Mouse (Mus musculus) embryonic facial prominence, embryonic 11.5 days (tissue): ENCODE results near the gene Slc25a12. TPM values are rescaled to one million over a fixed set of nuclear protein-coding genes. Genes with fewer than 3 reads are reported as not detected.

ENCODE experiments used
- ATAC-seq: fragments of 200-750 bp; cut with Nextera tagmentation; replicated peaks from 2 replicates; pipeline ENCODE4 v1.8.0; 2017; ENCODE audit warnings: low read depth; ENCODE audit not compliant: insufficient number of reproducible peaks, low FRiP score, low TSS enrichment
- DNase-seq: peaks from one replicate; pipeline ENCODE4 v3.0.0-alpha.2; 2015; ENCODE audit warnings: low spot score
- H3K27ac ChIP-seq: fragments of 300-500 bp; sonication (generic); replicated peaks from 2 replicates; pipeline ENCODE4 v1.5.1; 2014; ENCODE audit warnings: mild to moderate bottlenecking, low read depth, low read length, control low read depth
- H3K27me3 ChIP-seq: fragments of 300-500 bp; sonication (generic); 2 replicates; pipeline ENCODE4 v1.6.1; 2014; ENCODE audit warnings: mild to moderate bottlenecking, low read length, moderate library complexity, mixed read lengths; ENCODE audit not compliant: control insufficient read depth, insufficient read depth
- H3K36me3 ChIP-seq: fragments of 300-500 bp; sonication (generic); replicated peaks from 2 replicates; pipeline ENCODE4 v1.6.1; 2014; ENCODE audit warnings: low read depth, mild to moderate bottlenecking, low read length, moderate library complexity, mixed read lengths; ENCODE audit not compliant: control insufficient read depth, insufficient read depth
- H3K4me1 ChIP-seq: fragments of 300-500 bp; sonication (generic); 2 replicates; pipeline ENCODE4 v1.6.1; 2014; ENCODE audit warnings: low read length, mixed read lengths; ENCODE audit not compliant: control insufficient read depth, insufficient read depth
- H3K4me2 ChIP-seq: fragments of 300-500 bp; sonication (generic); 2 replicates; pipeline ENCODE4 v1.6.1; 2014; ENCODE audit warnings: low read depth, mild to moderate bottlenecking, control low read depth, low read length, moderate library complexity
- H3K4me3 ChIP-seq: fragments of 300-500 bp; sonication (generic); 2 replicates; pipeline ENCODE4 v1.5.1; 2014; ENCODE audit warnings: low read depth, low read length, control low read depth
- H3K9ac ChIP-seq: fragments of 300-500 bp; sonication (generic); replicated peaks from 2 replicates; pipeline ENCODE4 v1.6.1; 2014; ENCODE audit warnings: mild to moderate bottlenecking, control low read depth, low read length
- H3K9me3 ChIP-seq: fragments of 300-500 bp; sonication (generic); replicated peaks from 2 replicates; pipeline ENCODE4 v1.6.1; 2016; ENCODE audit warnings: mild to moderate bottlenecking, low read length, inconsistent platforms, mixed read lengths; ENCODE audit not compliant: control insufficient read depth
- WGBS: fragments of 180-500 bp; shearing (Covaris S2); extraction: QIAGEN DNeasy Blood & Tissue Kit; methylation state at CpG from one replicate; pipeline ENCODE4 v1.1.7; 2014; 5-methylcytosine and 5-hydroxymethylcytosine counted together
- polyA plus RNA-seq: library from polyadenylated mRNA; unstranded; fragments of >200 nt; fragmentation: Nextera tagmentation; extraction: Ambion mirVana; gene quantifications from 2 replicates; pipeline ENCODE4 v1.2.1, GENCODE M21; 2014

The Slc25a12 gene
- polyA plus RNA-seq, 1 experiment from 2014 or later: 43.9 TPM

GRCm38 (mm10) chr2:71347732-71348490 lies 19.6 kb downstream of the Slc25a12 start:
- no peak for ATAC-seq
- Histone ChIP-seq H3K27me3 (no peaks in the 10 kb centered on the region), H3K9me3 (no peaks in the 10 kb centered on the region), H3K27ac (no peak overlapping the region), H3K9ac (no peak overlapping the region), H3K4me3 (no peak overlapping the region), H3K4me1 (no peaks in the 10 kb centered on the region), H3K36me3 (no peaks in the 10 kb centered on the region), H3K4me2 (no peak overlapping the region)
- DNase-seq: no peak
- WGBS: 93% methylated on average over 20 of the region's 20 CpGs

- Histone ChIP-seq H3K27ac (no peak overlapping the region), H3K4me1 (no peaks in the 10 kb centered on the region), H3K9me3 (no peaks in the 10 kb centered on the region), H3K27me3 (no peaks in the 10 kb centered on the region), H3K4me2 (no peak overlapping the region), H3K36me3 (no peaks in the 10 kb centered on the region), H3K9ac (no peak overlapping the region), H3K4me3 (no peak overlapping the region)
- DNase-seq: no peak
- ATAC-seq: no peak
- WGBS: 76% methylated on average over 10 of the region's 10 CpGs
Measured at GRCm38 (mm10) chr2:71347160-71347559, 20.4 kb downstream of the Slc25a12 start.

DNA sequence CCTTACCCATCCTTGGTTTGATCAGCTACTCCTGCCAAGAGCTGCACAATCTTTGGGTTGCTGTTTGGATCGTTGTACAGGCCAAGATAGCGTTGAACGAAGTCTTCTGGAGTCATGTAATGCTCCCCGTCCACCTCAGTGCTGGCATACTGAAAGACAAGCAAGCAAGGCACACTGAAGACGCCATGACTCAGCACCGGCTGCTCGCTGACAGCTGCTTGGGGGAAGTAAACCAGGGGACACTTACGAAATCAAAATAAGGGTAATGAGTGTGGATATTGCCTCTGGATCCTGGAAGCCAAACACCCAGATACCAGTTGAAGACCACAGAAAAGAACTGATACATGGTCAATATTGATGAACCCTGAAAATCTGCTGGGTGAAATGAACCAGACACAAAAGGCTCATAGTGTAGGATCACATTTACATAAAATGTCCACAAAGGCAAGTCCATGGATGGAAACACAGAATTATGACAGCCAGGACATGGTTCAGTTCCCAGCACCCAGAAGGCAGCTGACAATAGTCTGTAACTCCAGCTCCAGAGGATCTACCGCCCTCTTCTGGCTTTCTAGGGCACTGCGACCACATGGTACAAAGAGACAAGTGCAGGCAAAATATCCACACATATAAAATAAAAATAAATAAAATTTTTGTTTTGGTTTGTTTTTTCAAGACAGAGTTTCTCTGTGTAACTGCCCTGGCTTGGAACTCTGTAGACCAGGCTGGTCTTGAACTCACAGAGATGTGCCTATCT lies 23.5 kb downstream of the Slc25a12 start:
- H3K27ac ChIP-seq: no peak overlapping the region
- H3K4me2 ChIP-seq: no peak overlapping the region
- WGBS: 93% methylated on average over 10 of the region's 10 CpGs
- DNase-seq (no peak), ATAC-seq (no peak)
- no peaks in the 10 kb centered on the region for H3K27me3 ChIP-seq
- no peak overlapping the region for H3K4me3 ChIP-seq
- no peaks in the 10 kb centered on the region for H3K36me3 ChIP-seq
- no peaks in the 10 kb centered on the region for H3K4me1 ChIP-seq
- no peak overlapping the region for H3K9ac ChIP-seq
- no peaks in the 10 kb centered on the region for H3K9me3 ChIP-seq

- 88% methylated on average over 5 of the region's 5 CpGs for WGBS
- ATAC-seq (no peak), DNase-seq (no peak)
- Histone ChIP-seq H3K9me3 (no peaks in the 10 kb centered on the region), H3K27me3 (no peaks in the 10 kb centered on the region), H3K36me3 (no peaks in the 10 kb centered on the region), H3K4me1 (no peaks in the 10 kb centered on the region), H3K27ac (no peak overlapping the region), H3K4me3 (no peak overlapping the region), H3K4me2 (no peak overlapping the region), H3K9ac (no peak overlapping the region)
Measured at GRCm38 (mm10) chr2:71340126-71340525, 27.4 kb downstream of the Slc25a12 start.

DNA sequence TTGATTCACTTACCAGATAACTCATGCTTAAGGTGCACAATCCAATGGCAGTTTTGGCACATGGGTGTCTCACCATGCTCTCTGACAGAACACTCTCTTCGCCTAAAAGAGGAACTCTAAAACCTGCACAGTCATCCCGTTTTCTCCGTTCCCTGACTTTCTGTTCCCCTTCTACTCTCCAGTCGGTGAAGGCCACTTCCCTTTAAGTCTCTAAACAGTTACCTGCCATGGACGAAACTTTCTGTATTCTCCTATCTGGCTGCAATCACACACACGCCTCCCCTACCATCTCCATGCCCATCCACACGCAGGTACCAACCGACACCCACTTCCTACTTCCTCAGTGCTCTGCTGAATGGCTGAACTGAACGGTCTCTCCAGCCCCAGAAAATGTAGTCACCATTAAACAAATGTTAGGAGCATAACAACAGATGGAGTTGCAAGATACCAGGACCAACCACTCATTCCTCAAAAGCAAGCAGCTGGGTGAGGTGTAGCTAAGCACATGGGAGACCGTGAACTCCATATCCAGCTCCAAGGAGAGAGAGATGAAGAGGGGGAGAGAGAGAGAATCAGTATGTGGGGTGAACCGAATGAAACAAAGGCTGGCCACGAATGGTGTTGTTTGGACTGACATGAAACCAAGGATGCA lies 29.3 kb downstream of the Slc25a12 start:
- H3K36me3 ChIP-seq: no peaks in the 10 kb centered on the region
- DNase-seq: no peak
- H3K9me3 ChIP-seq: no peaks in the 10 kb centered on the region
- H3K27me3 ChIP-seq: no peaks in the 10 kb centered on the region
- no peak overlapping the region for H3K9ac ChIP-seq
- WGBS: 87% methylated on average over 12 of the region's 12 CpGs
- H3K4me2 ChIP-seq: no peak overlapping the region
- ATAC-seq: no peak
- H3K4me3 ChIP-seq: no peak overlapping the region
- H3K27ac ChIP-seq: no peak overlapping the region
- H3K4me1 ChIP-seq: no peaks in the 10 kb centered on the region

DNA sequence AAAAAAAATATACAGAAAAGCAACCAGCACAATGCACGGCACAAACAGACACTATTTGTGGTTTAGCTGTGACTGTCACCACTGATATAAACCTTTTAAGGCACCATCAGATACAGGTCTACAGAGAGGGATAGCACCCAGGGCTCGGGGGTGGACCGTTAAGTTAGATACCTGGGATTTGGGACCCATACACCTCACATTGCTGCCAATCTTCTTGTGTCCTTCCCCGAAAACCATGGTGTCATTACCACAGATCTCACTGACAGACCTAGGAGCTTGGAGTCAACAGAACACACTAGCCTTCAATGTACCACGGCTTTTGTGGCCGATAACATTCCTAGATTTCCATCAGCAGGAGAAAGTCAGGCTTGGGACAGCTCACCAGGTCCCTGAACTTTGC lies 30.9 kb downstream of the Slc25a12 start:
- Histone ChIP-seq H3K9ac (no peak overlapping the region), H3K4me3 (no peak overlapping the region)

DNA sequence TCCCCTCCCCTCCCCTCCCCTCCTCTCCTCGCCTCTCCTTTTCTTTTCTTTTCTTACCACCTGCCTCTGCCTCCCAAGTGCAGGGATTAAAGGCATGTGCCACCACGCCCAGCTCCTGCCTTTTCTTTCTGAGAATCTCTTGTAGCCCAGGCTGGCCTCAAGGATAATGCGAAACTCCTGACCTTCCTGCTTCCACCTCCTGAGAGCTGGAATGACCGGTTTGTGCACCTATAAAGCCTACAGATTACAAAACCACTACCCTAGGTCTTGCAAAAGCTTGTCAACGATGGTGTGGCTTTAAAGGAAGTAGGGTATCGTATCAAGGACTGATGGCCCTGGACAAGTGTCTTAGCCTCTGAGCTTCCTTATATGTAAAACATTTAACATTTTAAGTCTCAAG lies 31.3 kb downstream of the Slc25a12 start:
- ATAC-seq: no peak
- no peak overlapping the region for H3K9ac ChIP-seq
- H3K27me3 ChIP-seq: no peaks in the 10 kb centered on the region
- H3K4me2 ChIP-seq: no peak overlapping the region
- H3K4me1 ChIP-seq: no peaks in the 10 kb centered on the region
- H3K9me3 ChIP-seq: no peaks in the 10 kb centered on the region
- H3K27ac ChIP-seq: no peak overlapping the region
- no peaks in the 10 kb centered on the region for H3K36me3 ChIP-seq
- DNase-seq: no peak
- H3K4me3 ChIP-seq: no peak overlapping the region
- 76% methylated on average over 5 of the region's 6 CpGs for WGBS

More for the DNA sequence above, 30.9 kb downstream of the Slc25a12 start:
- H3K27me3 ChIP-seq: no peaks in the 10 kb centered on the region
- H3K27ac ChIP-seq: no peak overlapping the region
- H3K4me1 ChIP-seq: no peaks in the 10 kb centered on the region
- DNase-seq (no peak), ATAC-seq (no peak)
- H3K36me3 ChIP-seq: no peaks in the 10 kb centered on the region
- H3K4me2 ChIP-seq: no peak overlapping the region
- no peaks in the 10 kb centered on the region for H3K9me3 ChIP-seq
- WGBS: 83% methylated on average over 6 of the region's 6 CpGs
